ENCODE assay signal across 8 mouse cellular contexts in genomic region chr14:52313931-52314807, GRCm38 (mm10). TPM values are rescaled to one million over a fixed set of nuclear protein-coding genes. Genes with fewer than 3 reads are reported as not detected.
DNase-seq lines count a peak whose midpoint lies in the region; ATAC-seq and TF ChIP-seq lines count a peak whose summit lies in the region.
"Had no signal": no experiment of that assay in that cellular context is flagged by ENCODE, and none has a peak within 500 bp of the region (broad histone marks: within the 10 kb centered on the region; RNA-seq: fewer than 3 reads in every experiment).

No protein-coding gene starts in this region.

- no peaks in the 10 kb centered on the region for H3K9me3 ChIP-seq in forebrain, embryonic 13.5 days (replicated peaks)
- H3K9me3 ChIP-seq in liver, embryonic 12.5 days (replicated peaks), result no peaks in the 10 kb centered on the region

- peak overlapping the region; percentile 91 for H3K4me2 ChIP-seq in forebrain, embryonic 13.5 days
- H3K4me2 ChIP-seq in liver, embryonic 12.5 days, result peak overlapping the region; percentile 74

- H3K27ac ChIP-seq in forebrain, embryonic 13.5 days, result peak overlapping the region; percentile 94; the same call in 1 of the 2 replicates
- H3K27ac ChIP-seq in liver, embryonic 12.5 days, result no peak overlapping the region
- no peak overlapping the region for H3K27ac ChIP-seq in olfactory bulb, adult 2 months (ENCODE audit: insufficient read depth, low read depth, low read length)
- H3K27ac ChIP-seq: macrophage had no signal

- H3K4me1 ChIP-seq in lung, adult 2 months (ENCODE audit: control insufficient read depth, insufficient read depth, low read length), result peaks cover 2% of the 10 kb centered on the region; the same call in 1 of the 2 replicates
- H3K4me1 ChIP-seq in forebrain, embryonic 13.5 days, result peaks cover 59% of the 10 kb centered on the region
- peaks cover 20% of the 10 kb centered on the region for H3K4me1 ChIP-seq in liver, embryonic 12.5 days
- H3K4me1 ChIP-seq in olfactory bulb, adult 2 months (ENCODE audit: control insufficient read depth, insufficient read depth, low read length), result peaks cover 30% of the 10 kb centered on the region

- peak overlapping the region; percentile 91 for H3K9ac ChIP-seq in forebrain, embryonic 13.5 days
- no peak overlapping the region for H3K9ac ChIP-seq in liver, embryonic 12.5 days

- no peak for ATAC-seq in forebrain, embryonic 13.5 days
- no peak for ATAC-seq in liver, embryonic 12.5 days

- DNase-seq in lung, postnatal 4 days, result peak; percentile 16 to 27
- no peak for DNase-seq in lung, adult 2 months
- no peak for DNase-seq in adipocyte (ENCODE audit: low spot score)
- DNase-seq in spleen, postnatal 14 days (ENCODE audit: low spot score in 2 of 2), result no peak

- H3K36me3 ChIP-seq in forebrain, embryonic 13.5 days (ENCODE audit: poor library complexity, severe bottlenecking), result peaks cover 57% of the 10 kb centered on the region
- peaks cover 30% of the 10 kb centered on the region for H3K36me3 ChIP-seq in liver, embryonic 12.5 days

- 83% methylated on average over 26 of the region's 26 CpGs for WGBS in lung, adult 2 months
- WGBS in forebrain, embryonic 13.5 days, result 83% methylated on average over 26 of the region's 26 CpGs
- 54% methylated on average over 26 of the region's 26 CpGs for WGBS in liver, embryonic 12.5 days (ENCODE audit: insufficient replicate concordance)
- WGBS in olfactory bulb, adult 2 months, result 72% methylated on average over 26 of the region's 26 CpGs

- TF ChIP-seq CTCF in lung, adult 2 months (IDR thresholded peaks at IDR 0.05; ENCODE audit: insufficient read depth, low read length), result no peak
- no peak for TF ChIP-seq CTCF in olfactory bulb, adult 2 months (IDR thresholded peaks at IDR 0.05; ENCODE audit: insufficient read depth, low read depth, low read length)

- H3K4me3 ChIP-seq in lung, adult 2 months (replicated peaks; ENCODE audit: extremely low read depth, low read depth, low read length), result no peak overlapping the region
- peak overlapping the region; percentile 69 for H3K4me3 ChIP-seq in forebrain, embryonic 13.5 days
- H3K4me3 ChIP-seq in liver, embryonic 12.5 days, result no peak overlapping the region
- H3K4me3 ChIP-seq in olfactory bulb, adult 2 months (ENCODE audit: insufficient read depth, low read depth, low read length), result peak overlapping the region; percentile 99; the same call in 1 of the 2 replicates

- H3K27me3 ChIP-seq in forebrain, embryonic 13.5 days, result no peaks in the 10 kb centered on the region
- H3K27me3 ChIP-seq in liver, embryonic 12.5 days (replicated peaks), result peaks cover 56% of the 10 kb centered on the region

- TF ChIP-seq POLR2A in lung, adult 2 months (IDR thresholded peaks at IDR 0.05; ENCODE audit: borderline replicate concordance, extremely low read depth, low read depth, low read length), result no peak
- no peak for TF ChIP-seq POLR2A in olfactory bulb, adult 2 months (IDR thresholded peaks at IDR 0.05; ENCODE audit: insufficient read depth, low read depth, low read length)

RNA-seq across cellular contexts. Expression of gene Mettl3, which starts 9.2 kb away (rescaled TPM):
- 20.3 and 22.7 TPM in 2 replicates for polyA plus RNA-seq in lung, adult 2 months (2012; rRNA removed)
- 55.3 and 55.6 TPM in 2 replicates for polyA plus RNA-seq in forebrain, embryonic 13.5 days (2015; fragmentation: Nextera tagmentation; extraction: Ambion mirVana)
- 26.8 and 28.6 TPM in 2 replicates for polyA plus RNA-seq in liver, embryonic 12.5 days (2016; fragmentation: Nextera tagmentation; extraction: Ambion mirVana)
- not detected in 2 replicates for polyA plus RNA-seq in olfactory bulb, adult 2 months (2012; ENCODE audit: insufficient read depth, insufficient read length, low replicate concordance, missing spikeins)

RNA-seq across cellular contexts. Expression of gene Sall2, which starts 14.4 kb away (rescaled TPM):
- polyA plus RNA-seq in lung, adult 2 months (2012; rRNA removed), result 6.3 and 8.1 TPM in 2 replicates
- polyA plus RNA-seq in forebrain, embryonic 13.5 days (2015; fragmentation: Nextera tagmentation; extraction: Ambion mirVana), result 38.2 and 47.4 TPM in 2 replicates
- polyA plus RNA-seq in liver, embryonic 12.5 days (2016; fragmentation: Nextera tagmentation; extraction: Ambion mirVana), result 3.0 and 3.8 TPM in 2 replicates
- polyA plus RNA-seq in olfactory bulb, adult 2 months (2012; ENCODE audit: insufficient read depth, insufficient read length, low replicate concordance, missing spikeins), result not detected in 2 replicates

RNA-seq across cellular contexts. Expression of gene Rab2b, which starts 34.8 kb away (rescaled TPM):
- polyA plus RNA-seq in lung, adult 2 months (2012; rRNA removed), result 7.7 and 13.0 TPM in 2 replicates
- 33.7 and 37.6 TPM in 2 replicates for polyA plus RNA-seq in forebrain, embryonic 13.5 days (2015; fragmentation: Nextera tagmentation; extraction: Ambion mirVana)
- 4.6 TPM in 2 replicates for polyA plus RNA-seq in liver, embryonic 12.5 days (2016; fragmentation: Nextera tagmentation; extraction: Ambion mirVana)
- 394 TPM in 1 of 2 replicates, not detected in the other for polyA plus RNA-seq in olfactory bulb, adult 2 months (2012; ENCODE audit: insufficient read depth, insufficient read length, low replicate concordance, missing spikeins)

RNA-seq across cellular contexts. Expression of gene Tox4, which starts 35.2 kb away (rescaled TPM):
- 23.0 and 32.0 TPM in 2 replicates for polyA plus RNA-seq in lung, adult 2 months (2012; rRNA removed)
- 53.2 and 58.2 TPM in 2 replicates for polyA plus RNA-seq in forebrain, embryonic 13.5 days (2015; fragmentation: Nextera tagmentation; extraction: Ambion mirVana)
- 26.5 and 26.7 TPM in 2 replicates for polyA plus RNA-seq in liver, embryonic 12.5 days (2016; fragmentation: Nextera tagmentation; extraction: Ambion mirVana)
- not detected in 2 replicates for polyA plus RNA-seq in olfactory bulb, adult 2 months (2012; ENCODE audit: insufficient read depth, insufficient read length, low replicate concordance, missing spikeins)

RNA-seq across cellular contexts. Expression of gene Olfr1513, which starts 42.0 kb away (rescaled TPM):
- not detected in 2 replicates for polyA plus RNA-seq in lung, adult 2 months (2012; rRNA removed)
- not detected in 2 replicates for polyA plus RNA-seq in forebrain, embryonic 13.5 days (2015; fragmentation: Nextera tagmentation; extraction: Ambion mirVana)
- polyA plus RNA-seq in liver, embryonic 12.5 days (2016; fragmentation: Nextera tagmentation; extraction: Ambion mirVana), result not detected in 2 replicates
- not detected in 2 replicates for polyA plus RNA-seq in olfactory bulb, adult 2 months (2012; ENCODE audit: insufficient read depth, insufficient read length, low replicate concordance, missing spikeins)
- polyA plus RNA-seq: macrophage had no signal

Comparison
In these comparisons a context has a peak if more than half of its experiments do, and no peak if none do; other contexts are left out.
1. DNase-seq: peak in lung, postnatal 4 days (2 of 2); none in lung, adult 2 months (single experiment), adipocyte (single experiment) and spleen, postnatal 14 days (0 of 2).
2. H3K4me3 ChIP-seq: peak in forebrain, embryonic 13.5 days (single experiment) and olfactory bulb, adult 2 months (single experiment); none in lung, adult 2 months (single experiment) and liver, embryonic 12.5 days (single experiment).